Mouse (Mus musculus) limb, embryonic 13.5 days (tissue): ENCODE data around the gene Fermt3. TPM values are rescaled to one million over a fixed set of nuclear protein-coding genes. Genes with fewer than 3 reads are reported as not detected.
A peak's percentile ranks its signal among the peaks of the same experiment; 100 is the strongest.

Experiments used
- ATAC-seq: fragments of 200-750 bp; cut with Nextera tagmentation; 2 replicates; pipeline ENCODE4 v1.8.0; 2017; ENCODE audit warnings: low read depth, moderate number of reproducible peaks, moderate TSS enrichment; ENCODE audit not compliant: low FRiP score
- H3K27ac ChIP-seq: fragments of 300-500 bp; sonication (generic); 2 replicates; pipeline ENCODE4 v1.5.1; 2015; ENCODE audit warnings: inconsistent platforms, mild to moderate bottlenecking, moderate library complexity
- H3K27me3 ChIP-seq: fragments of 300-500 bp; sonication (generic); 2 replicates; pipeline ENCODE4 v1.6.1; 2015; ENCODE audit warnings: mild to moderate bottlenecking, inconsistent platforms
- H3K36me3 ChIP-seq: fragments of 300-500 bp; sonication (generic); 2 replicates; pipeline ENCODE4 v1.6.1; 2015; ENCODE audit warnings: inconsistent platforms, mild to moderate bottlenecking, moderate library complexity
- H3K4me1 ChIP-seq: fragments of 300-500 bp; sonication (generic); 2 replicates; pipeline ENCODE4 v1.6.1; 2015; ENCODE audit warnings: inconsistent platforms
- H3K4me2 ChIP-seq: fragments of 300-500 bp; sonication (generic); replicated peaks from 2 replicates; pipeline ENCODE4 v1.6.1; 2015; ENCODE audit warnings: inconsistent platforms, mild to moderate bottlenecking, moderate library complexity
- H3K4me3 ChIP-seq: fragments of 300-500 bp; sonication (generic); 2 replicates; pipeline ENCODE4 v1.5.1; 2015; ENCODE audit warnings: moderate library complexity, mild to moderate bottlenecking, inconsistent platforms
- H3K9ac ChIP-seq: fragments of 300-500 bp; sonication (generic); 2 replicates; pipeline ENCODE4 v1.6.1; 2015; ENCODE audit warnings: mild to moderate bottlenecking, inconsistent platforms
- H3K9me3 ChIP-seq: fragments of 300-500 bp; sonication (generic); 2 replicates; pipeline ENCODE4 v1.6.1; 2016; ENCODE audit warnings: inconsistent platforms
- WGBS: fragments of 180-500 bp; shearing (Covaris S2); methylation state at CpG from one replicate; pipeline ENCODE4 v1.1.7; 2015; 5-methylcytosine and 5-hydroxymethylcytosine counted together
- polyA plus RNA-seq: library from polyadenylated mRNA; unstranded; fragments of >200 nt; fragmentation: Nextera tagmentation; extraction: Ambion mirVana; gene quantifications from 2 replicates; pipeline ENCODE4 v1.2.1, GENCODE M21; 2015

The Fermt3 gene
- polyA plus RNA-seq, 1 experiment from 2014 or later, result 7.6 TPM

DNA sequence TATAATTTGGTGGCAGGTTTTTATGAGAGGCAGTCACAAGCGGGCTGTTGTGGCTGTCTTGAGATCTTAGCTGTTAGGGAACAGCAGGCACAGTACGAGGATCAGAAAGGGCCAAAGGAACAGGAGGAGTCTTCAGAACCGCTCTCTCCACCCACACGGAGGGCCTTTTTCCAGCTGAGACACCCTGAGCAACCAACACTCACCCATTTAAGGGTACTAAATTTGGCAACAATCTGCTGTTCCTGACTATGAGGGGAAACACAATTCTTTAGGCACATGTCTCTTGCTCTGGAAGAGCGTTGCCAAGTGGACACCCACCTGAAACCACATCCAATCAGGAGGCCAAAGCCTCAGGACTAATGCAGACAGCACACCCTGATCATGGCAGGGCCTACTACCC lies 10.3 kb upstream of the Fermt3 start:
- Histone ChIP-seq H3K9me3 (no peaks in the 10 kb centered on the region), H3K4me3 (no peak overlapping the region), H3K27me3 (no peaks in the 10 kb centered on the region), H3K4me2 (no peak overlapping the region), H3K4me1 (no peaks in the 10 kb centered on the region), H3K9ac (no peak overlapping the region), H3K36me3 (peaks cover 96% of the 10 kb centered on the region), H3K27ac (no peak overlapping the region)
- WGBS, result 93% methylated on average over 5 of the region's 5 CpGs
- ATAC-seq, result no peak

DNA sequence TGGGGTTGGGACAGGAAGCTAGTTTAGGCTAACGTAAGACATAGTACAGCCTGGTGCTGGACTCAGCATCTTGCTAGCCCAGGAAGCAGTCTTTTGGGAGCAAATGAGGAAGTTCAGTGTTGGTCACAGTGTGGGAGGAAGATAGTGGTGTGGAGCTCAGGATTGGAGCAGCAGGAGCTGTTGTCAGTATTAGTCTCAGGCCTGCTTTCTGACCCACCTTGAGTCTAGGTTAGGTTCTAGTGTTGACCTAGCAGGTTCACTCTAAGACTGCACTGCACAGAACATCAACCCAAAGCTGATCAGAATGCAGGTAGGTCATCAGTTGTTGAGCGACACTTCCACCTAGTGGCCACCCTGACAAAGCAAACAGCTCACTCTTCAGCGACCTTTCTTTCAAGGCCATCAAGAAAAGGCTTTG lies 964 bp upstream of the Fermt3 start:
- Histone ChIP-seq H3K4me1 (no peaks in the 10 kb centered on the region), H3K4me3 (no peak overlapping the region), H3K4me2 (no peak overlapping the region), H3K9me3 (no peaks in the 10 kb centered on the region), H3K36me3 (peaks cover 82% of the 10 kb centered on the region), H3K27ac (no peak overlapping the region), H3K27me3 (no peaks in the 10 kb centered on the region), H3K9ac (no peak overlapping the region)
- peak; percentile 48; the same call in 1 of the 2 replicates for ATAC-seq
- 53% methylated on average over 3 of the region's 3 CpGs for WGBS

DNA sequence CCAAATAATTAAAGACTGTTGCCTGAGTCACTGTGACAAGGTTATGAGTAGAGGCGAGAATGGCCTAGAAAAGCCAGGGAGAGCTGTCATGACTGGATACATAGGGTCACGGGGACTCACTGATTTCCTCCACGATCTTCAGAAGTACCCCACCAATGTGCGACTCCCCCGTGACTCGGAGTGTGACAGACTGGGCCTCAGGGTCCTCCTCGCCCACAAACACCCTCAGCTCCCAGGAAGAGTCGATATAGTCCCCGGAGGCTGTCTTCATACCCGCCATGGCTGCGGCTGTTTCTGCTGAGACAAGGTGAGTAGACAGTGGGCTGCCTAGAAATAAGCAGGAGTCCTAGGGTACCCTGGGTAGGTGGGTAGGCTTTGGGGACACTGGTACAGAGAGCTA lies 723 bp downstream of the Fermt3 start:
- Histone ChIP-seq H3K4me3 (no peak overlapping the region), H3K27ac (no peak overlapping the region; the same call in 1 of the 2 replicates), H3K36me3 (peaks cover 70% of the 10 kb centered on the region), H3K9me3 (no peaks in the 10 kb centered on the region), H3K27me3 (no peaks in the 10 kb centered on the region), H3K9ac (no peak overlapping the region), H3K4me1 (no peaks in the 10 kb centered on the region), H3K4me2 (no peak overlapping the region)
- WGBS, result 89% methylated on average over 11 of the region's 11 CpGs
- no peak for ATAC-seq

DNA sequence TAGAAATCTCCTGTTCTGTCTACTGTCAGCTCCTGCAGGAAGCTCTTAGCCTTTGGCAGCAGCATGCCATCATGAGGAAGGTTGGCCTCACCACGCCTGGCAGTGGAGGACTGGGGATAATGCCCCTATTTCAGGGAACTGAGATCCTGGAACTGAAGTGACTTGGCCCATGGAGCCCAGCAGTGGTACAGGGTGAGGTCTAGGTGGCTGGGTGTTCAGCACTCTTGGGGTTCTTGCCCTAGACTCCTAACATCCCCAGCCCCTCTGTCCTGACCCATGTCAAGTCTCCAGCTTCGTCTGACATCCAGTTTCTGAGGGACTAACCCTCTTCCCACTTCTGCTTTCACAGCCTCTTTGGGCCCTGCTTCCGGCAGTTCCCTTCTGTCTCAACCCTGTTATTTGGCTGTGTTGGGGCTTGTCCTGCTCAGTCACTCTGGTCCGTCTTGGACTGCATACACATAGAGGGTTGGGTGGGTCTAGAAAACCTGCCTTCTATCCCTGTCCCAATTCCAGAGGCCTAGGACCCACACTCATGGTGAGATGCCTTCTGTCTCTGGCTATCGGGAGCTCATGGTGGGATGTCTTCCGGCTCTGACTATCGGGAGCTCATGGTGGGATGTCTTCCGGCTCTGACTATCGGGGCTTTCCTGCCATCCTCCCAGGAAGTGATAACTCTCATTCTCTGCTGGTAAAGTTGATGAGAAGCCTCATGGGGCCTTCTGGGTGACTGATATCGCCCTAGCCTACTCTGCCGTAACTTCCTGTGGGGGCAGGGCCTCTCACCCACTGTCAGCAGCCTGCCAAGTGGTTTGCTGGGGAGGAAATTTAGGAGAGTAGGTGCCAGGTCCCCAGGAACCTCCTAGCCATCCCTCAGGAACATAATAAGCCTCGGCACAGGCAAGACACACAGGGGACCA lies 1.5 kb downstream of the Fermt3 start:
- Histone ChIP-seq H3K36me3 (peaks cover 67% of the 10 kb centered on the region), H3K27me3 (no peaks in the 10 kb centered on the region), H3K4me2 (no peak overlapping the region), H3K4me1 (no peaks in the 10 kb centered on the region), H3K27ac (no peak overlapping the region; the same call in 1 of the 2 replicates), H3K4me3 (no peak overlapping the region), H3K9ac (no peak overlapping the region), H3K9me3 (no peaks in the 10 kb centered on the region)
- WGBS, result 72% methylated on average over 12 of the region's 12 CpGs
- ATAC-seq, result no peak

DNA sequence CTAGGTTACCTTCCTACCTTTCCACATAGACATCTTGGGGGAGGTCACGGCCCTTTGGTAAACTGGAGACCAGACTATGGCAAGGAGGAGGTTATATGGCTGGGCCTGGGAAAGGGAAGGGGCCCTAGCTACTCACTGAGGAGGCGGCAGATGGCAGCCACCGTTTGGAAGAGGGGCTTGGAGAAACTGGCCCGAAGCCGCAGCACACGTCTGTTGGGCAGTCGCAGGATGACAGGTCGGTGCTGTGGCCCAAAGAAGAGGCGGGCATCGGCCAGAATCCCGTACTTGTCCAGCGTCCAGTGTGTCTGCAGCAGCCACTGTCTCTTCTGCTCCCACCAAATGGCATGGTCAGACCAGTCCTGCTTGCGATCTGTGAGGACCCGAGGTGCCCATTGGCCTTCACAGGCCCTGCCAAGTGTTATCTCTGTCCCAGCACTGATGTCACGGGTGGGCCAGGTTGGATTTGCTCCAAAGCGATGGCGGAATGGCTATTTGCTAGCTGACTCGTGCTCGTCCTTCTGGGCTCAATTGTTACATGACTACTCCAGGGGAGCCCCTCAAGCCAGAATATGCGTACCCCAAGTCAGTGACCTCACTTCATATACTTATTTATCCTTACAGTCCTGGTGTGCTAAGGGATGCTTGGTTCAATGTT lies 4.7 kb downstream of the Fermt3 start:
- Histone ChIP-seq H3K36me3 (peaks cover 35% of the 10 kb centered on the region), H3K27me3 (no peaks in the 10 kb centered on the region), H3K27ac (no peak overlapping the region), H3K9me3 (no peaks in the 10 kb centered on the region), H3K4me1 (no peaks in the 10 kb centered on the region), H3K4me3 (no peak overlapping the region), H3K9ac (no peak overlapping the region), H3K4me2 (no peak overlapping the region)
- no peak for ATAC-seq
- WGBS, result 89% methylated on average over 20 of the region's 20 CpGs

DNA sequence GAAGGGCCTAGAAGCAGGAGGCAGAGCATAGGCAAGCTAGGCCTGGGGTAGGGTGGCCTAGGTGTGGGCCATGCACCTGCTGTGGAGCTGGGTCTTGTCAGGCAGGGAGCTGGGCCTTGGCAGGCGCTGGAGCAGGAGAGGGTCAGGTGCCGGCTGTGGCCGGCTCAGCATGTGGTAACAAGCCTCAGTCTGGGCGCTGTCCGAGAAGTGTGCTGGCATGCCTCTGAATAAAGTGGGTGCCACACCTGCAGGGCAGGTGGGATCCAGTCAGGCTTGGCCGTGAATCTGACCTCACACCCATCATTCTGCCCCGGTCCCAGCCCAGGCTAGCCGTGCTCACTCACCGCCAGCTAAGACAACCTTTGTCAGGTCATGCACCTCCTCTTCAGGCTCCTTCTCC lies 5.3 kb downstream of the Fermt3 start:
- Histone ChIP-seq H3K9me3 (no peaks in the 10 kb centered on the region), H3K4me3 (no peak overlapping the region), H3K27me3 (no peaks in the 10 kb centered on the region), H3K4me1 (no peaks in the 10 kb centered on the region), H3K36me3 (peaks cover 29% of the 10 kb centered on the region), H3K9ac (no peak overlapping the region), H3K27ac (no peak overlapping the region), H3K4me2 (no peak overlapping the region)
- 85% methylated on average over 9 of the region's 9 CpGs for WGBS
- ATAC-seq, result no peak

DNA sequence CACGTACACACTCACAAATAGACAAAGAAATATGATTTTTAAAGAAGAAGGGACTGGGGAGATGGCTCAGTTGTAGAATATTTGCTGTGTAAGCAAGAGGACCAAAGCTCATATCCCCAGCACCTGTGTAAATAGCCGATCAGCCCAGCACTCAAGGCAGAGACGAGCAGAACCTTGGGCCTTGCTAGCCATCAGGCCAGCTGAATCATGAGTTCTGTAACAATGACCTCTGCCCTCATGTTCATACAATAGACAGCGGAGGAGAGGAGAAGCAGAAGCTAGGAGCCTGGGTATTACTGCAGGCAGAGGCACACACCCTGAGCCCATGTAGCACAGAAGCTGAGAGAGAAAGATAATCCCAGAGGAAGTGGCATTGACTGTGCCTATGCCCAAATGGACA lies 6.8 kb downstream of the Fermt3 start:
- Histone ChIP-seq H3K4me2 (no peak overlapping the region), H3K27me3 (no peaks in the 10 kb centered on the region), H3K4me3 (no peak overlapping the region), H3K27ac (no peak overlapping the region), H3K36me3 (peaks cover 15% of the 10 kb centered on the region), H3K4me1 (no peaks in the 10 kb centered on the region), H3K9me3 (no peaks in the 10 kb centered on the region), H3K9ac (no peak overlapping the region)
- WGBS, result 88% methylated on average over 4 of the region's 4 CpGs
- ATAC-seq, result no peak

DNA sequence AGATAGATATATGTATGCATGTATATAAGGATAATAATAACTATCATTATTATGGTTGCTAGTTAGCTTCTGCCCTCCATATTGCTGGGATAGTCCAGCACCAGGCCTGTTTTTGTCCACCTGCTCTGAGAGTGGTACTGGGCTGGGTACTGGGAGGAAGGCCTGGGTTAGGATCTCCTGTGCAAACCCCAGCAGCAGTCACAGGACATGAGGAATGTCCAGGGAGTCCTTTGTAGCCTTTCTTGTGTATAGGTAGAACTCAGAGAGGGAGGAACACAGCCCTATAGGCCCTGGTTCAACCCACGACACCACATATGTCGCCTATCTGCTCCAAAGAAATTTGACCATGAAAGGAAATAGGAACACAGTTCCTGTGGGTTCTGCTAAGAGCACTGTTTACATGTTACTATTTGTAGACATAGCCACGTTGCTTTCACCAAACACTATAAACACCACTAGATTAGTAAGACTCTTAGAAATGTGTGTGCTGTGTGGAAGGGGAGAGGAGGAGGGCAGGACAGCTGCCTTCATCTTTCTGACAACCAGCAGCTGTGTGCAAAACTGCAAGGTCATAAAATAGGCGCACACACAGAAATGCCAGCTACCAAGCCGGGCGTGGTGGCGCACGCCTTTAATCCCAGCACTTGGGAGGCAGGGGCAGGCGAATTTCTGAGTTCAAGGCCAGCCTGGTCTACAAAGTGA lies 12.2 kb downstream of the Fermt3 start:
- H3K36me3 ChIP-seq, result no peaks in the 10 kb centered on the region
- H3K27me3 ChIP-seq, result no peaks in the 10 kb centered on the region
- H3K27ac ChIP-seq, result no peak overlapping the region
- peak overlapping the region; percentile 25; the same call in 1 of the 2 replicates for H3K9ac ChIP-seq
- WGBS, result 84% methylated on average over 9 of the region's 9 CpGs
- no peak for ATAC-seq
- H3K4me3 ChIP-seq, result no peak overlapping the region
- H3K4me1 ChIP-seq, result no peaks in the 10 kb centered on the region
- H3K4me2 ChIP-seq, result no peak overlapping the region
- no peaks in the 10 kb centered on the region for H3K9me3 ChIP-seq

DNA sequence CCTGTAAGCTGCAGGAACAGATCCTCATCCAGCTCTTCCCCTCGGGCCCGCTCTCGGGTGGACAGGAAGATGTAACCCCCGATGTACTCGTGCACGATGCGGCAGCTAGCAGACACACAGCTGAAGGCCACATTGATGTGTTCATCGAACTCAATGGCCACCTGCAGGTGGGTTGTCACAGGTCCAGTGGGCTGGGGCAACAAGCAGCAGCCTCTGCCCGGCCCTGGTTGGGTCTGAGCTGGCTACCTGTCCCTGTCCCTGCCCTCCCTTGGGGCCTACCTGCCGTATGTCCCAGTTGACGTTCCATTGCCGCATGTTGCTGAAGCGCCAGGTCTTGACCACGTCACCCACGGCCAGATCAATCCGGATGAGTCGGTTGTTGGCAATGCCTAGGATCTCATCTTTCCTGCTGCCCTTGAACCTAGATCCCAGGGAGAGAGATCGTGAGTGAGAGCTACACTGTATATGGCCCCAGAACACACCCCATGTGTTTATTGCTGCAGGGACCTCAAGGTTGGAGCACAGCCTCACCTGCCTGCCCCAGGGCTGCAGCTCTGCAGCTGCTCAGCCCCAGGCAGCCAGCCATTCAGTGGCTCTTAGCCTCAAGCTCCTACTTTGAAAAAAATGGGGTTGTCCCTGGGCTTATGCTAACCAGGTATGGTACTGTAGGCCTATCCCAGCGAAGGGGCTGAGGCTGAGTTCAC lies 19.8 kb downstream of the Fermt3 start:
- ATAC-seq, result no peak

DNA sequence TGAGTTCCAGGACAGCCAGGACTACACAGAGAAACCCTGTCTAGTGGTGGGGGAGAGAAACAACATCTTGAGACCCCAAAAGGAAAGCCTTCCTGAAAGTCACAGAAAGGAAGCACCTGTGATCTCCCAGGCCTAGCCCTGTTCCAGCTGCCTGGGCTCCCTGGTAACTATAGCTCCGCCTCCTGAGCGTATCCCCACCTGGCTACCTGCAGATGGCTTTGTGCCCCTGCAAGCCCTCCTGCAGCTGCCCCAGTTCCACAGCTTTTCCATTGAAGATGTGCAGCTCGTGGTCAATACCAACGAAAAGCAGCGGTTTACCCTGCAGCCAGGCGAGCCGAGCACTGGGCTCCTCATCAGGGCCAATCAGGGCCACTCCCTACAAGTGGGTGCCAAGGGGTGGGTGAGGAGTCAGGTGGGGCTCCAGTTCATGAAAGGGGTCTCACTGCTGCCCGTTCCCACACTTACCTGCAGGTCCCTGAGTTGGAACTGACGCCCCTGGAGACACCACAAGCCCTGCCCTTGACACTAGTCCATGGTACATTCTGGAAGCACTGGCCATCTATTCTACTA lies 21.5 kb downstream of the Fermt3 start:
- Histone ChIP-seq H3K9me3 (no peaks in the 10 kb centered on the region), H3K27ac (no peak overlapping the region), H3K9ac (0 out of 2 replicates have a peak overlapping the region, but pooled peaks have one; percentile 25), H3K4me2 (no peak overlapping the region), H3K4me1 (peaks cover 34% of the 10 kb centered on the region), H3K27me3 (no peaks in the 10 kb centered on the region), H3K4me3 (no peak overlapping the region), H3K36me3 (peaks cover 28% of the 10 kb centered on the region)
- WGBS, result 87% methylated on average over 9 of the region's 9 CpGs
- ATAC-seq, result no peak

More for the DNA sequence above, 19.8 kb downstream of the Fermt3 start:
- 0 out of 2 replicates have a peak overlapping the region, but pooled peaks have one; percentile 8 for H3K9ac ChIP-seq
- H3K36me3 ChIP-seq, result peaks cover 28% of the 10 kb centered on the region
- H3K27me3 ChIP-seq, result no peaks in the 10 kb centered on the region
- no peak overlapping the region for H3K4me2 ChIP-seq
- H3K4me1 ChIP-seq, result peaks cover 23% of the 10 kb centered on the region
- H3K4me3 ChIP-seq, result no peak overlapping the region
- H3K9me3 ChIP-seq, result no peaks in the 10 kb centered on the region
- H3K27ac ChIP-seq, result no peak overlapping the region
- 94% methylated on average over 19 of the region's 19 CpGs for WGBS

DNA sequence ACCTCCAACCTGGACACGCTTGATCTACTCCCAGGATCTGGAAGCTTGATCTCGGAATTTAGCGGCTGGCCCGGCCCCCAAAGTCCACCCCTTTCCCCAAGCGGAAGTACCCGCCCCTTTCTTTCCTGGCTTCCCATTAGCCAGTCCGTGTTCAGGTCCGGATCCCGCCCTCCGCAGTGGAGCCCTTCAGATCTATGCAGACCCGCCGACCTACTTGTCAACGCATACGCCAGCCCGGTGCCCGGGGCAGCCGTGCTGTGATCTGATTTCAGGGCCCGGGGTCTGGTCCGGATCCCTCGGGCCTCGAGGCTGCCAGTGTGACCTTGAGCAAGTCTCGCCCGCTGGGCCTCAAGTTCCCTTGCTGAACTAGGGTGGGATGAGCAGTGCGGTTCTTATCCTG lies 23.3 kb downstream of the Fermt3 start, which contains the start of the genes Nudt22 and Trpt1:
Nudt22 (minus strand) TSS at position 112 of the 400 bp plus-strand sequence.
Trpt1 (plus strand) TSS at position 126 of the 400 bp plus-strand sequence.
- ATAC-seq, result peak; percentile 84
- peaks cover 28% of the 10 kb centered on the region for H3K36me3 ChIP-seq
- peak within 1 kb of the TSS; percentile 65 for H3K27ac ChIP-seq
- peak within 1 kb of the TSS; percentile 88 for H3K4me2 ChIP-seq
- H3K9me3 ChIP-seq, result no peaks in the 10 kb centered on the region
- H3K4me1 ChIP-seq, result peaks cover 42% of the 10 kb centered on the region
- H3K4me3 ChIP-seq, result peak within 1 kb of the TSS; percentile 65
- WGBS, result under 1% methylated on average over 24 of the region's 24 CpGs
- H3K9ac ChIP-seq, result peak within 1 kb of the TSS; percentile 77
- no peaks in the 10 kb centered on the region for H3K27me3 ChIP-seq
